Mouse (Mus musculus) c-Kit-positive CD71-positive TER-119-positive erythroid progenitor cells, embryonic 14.5 days (primary cell): ENCODE measurements around the gene Rad51b.

Experiments
- DNase-seq: peaks from one replicate; pipeline ENCODE4 v3.0.0-alpha.2; 2013; ENCODE audit warnings: low spot score

The Rad51b gene

DNA sequence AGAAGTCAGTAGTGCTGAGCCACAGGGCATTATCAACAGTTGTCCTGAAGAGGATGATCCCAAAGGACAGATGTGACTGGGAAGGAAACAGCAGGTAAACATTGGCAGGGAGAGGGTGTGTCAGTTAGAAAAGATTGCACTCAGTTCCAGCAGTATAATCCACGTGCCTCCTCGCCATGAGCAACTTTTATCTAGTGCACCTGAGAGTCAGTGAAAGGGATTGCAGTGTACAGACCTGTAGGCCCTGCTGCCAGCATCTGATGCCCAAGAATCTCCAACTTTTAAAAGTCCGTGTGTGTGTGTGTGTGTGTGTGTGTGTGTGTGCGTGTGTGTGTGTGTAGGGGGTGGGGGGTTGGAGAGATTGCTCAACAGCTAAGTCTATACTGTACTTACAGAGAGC, 195.5 kb downstream of the Rad51b start:
- DNase-seq, result no peak

DNA sequence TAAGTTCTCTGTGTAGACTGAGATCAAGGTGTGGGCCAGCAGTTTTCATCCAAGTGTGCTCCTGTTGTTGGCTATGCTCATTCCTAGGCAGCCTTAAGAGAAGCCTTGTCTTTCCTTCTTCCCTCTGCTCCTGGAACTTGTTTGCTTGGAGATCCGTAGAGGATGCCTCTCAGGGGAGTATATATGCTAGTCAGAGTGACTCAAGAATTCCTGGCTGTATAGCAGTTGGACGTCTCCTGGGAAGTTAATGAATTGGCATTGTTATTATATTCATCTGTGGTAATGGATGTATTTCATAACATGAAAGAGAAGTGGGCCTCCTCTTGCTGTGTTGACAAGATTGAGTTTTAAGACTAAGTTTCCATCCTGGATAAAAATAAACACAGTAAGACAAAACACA, 196.4 kb downstream of the Rad51b start:
- DNase-seq, result no peak

DNA sequence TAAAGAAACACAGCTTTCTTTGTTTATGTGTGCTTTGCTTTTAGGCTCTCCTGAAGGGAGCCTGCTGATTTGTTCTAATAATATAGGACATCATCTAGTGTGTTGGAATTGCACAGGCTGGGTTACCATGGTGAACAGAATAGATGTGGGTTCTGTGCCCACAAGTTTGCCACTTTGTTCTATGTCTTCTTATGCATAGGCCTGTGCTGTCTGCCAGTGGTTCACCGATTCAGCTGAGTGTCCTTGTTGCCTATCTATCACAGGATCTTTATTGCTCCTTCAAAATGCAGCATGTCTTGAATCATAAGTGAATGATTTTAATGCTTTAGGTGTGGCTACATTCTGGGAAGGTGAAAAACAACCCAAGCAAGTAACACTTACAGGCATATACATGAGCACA, 201.2 kb downstream of the Rad51b start:
- no peak for DNase-seq

DNA sequence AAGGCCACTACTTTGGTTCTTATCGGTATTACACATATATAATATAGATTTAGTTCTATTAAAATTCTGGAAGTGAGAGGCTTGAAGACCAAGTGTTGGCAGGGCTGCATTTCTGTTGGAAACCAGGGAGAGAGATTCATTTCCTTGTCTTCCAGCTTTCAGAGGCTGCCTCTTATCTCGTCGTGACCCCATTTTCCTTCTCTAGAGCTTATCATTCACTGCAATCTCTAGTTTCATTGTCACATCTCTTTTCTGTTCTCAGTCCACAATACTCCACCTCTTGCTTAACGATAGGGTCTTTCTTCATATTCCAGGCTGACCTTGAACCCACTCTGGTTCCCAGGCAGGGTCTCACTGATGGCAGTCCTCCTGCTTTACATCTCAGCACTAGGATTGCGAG, 202.7 kb downstream of the Rad51b start:
- no peak for DNase-seq

DNA sequence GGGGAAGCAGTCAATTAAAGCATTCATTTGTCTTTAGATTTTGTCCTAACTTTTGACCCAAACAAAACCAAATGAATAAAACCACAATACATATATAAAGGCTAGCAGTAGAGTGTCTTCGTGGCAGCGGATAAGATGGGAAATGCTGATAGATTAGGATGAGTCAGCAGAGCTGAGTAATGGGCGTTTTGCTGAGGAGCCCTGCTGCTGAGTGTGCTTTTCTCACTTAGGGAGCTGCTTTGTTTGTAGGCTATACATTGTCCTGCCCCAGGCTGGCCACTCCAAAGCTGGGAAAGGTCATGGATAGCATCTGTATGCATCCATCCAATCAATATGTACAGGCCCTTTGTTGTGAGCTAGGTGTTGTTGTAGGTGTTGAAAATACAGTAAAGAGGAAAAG, 204.8 kb downstream of the Rad51b start:
- DNase-seq, result peak; percentile 43

DNA sequence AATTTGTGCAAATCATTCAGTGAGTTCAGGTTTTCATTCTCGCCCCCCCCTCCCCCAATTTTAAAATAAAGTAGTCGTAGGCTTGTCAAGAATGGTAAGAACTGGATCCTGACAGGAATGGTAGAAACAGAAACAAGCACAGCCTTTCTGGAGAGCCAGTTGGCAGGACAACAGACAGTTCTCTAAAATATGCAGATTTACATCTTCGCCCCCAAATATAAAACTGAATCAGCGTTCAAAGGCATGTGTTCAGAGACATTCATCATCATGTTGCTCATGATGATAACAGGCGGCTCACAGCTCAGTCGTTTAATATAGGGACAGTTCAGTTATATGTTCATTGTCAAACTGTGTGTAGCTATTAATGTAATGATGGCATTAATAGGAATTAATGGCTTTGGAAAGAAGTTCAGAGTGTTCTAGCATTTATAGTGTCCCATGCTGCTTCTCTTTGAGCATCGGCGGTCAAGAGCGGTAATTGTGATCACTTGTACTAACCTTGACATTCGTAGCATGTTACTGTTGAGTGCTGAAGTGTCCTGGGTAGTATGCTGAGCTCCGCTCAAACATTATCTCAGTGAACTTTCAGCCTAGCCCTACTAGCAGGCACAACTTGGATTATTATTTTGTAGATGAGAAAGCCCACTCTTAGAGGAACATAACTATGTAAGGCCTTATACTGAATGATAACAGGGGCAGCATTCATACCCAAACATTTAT, 205.9 kb downstream of the Rad51b start:
- no peak for DNase-seq

DNA sequence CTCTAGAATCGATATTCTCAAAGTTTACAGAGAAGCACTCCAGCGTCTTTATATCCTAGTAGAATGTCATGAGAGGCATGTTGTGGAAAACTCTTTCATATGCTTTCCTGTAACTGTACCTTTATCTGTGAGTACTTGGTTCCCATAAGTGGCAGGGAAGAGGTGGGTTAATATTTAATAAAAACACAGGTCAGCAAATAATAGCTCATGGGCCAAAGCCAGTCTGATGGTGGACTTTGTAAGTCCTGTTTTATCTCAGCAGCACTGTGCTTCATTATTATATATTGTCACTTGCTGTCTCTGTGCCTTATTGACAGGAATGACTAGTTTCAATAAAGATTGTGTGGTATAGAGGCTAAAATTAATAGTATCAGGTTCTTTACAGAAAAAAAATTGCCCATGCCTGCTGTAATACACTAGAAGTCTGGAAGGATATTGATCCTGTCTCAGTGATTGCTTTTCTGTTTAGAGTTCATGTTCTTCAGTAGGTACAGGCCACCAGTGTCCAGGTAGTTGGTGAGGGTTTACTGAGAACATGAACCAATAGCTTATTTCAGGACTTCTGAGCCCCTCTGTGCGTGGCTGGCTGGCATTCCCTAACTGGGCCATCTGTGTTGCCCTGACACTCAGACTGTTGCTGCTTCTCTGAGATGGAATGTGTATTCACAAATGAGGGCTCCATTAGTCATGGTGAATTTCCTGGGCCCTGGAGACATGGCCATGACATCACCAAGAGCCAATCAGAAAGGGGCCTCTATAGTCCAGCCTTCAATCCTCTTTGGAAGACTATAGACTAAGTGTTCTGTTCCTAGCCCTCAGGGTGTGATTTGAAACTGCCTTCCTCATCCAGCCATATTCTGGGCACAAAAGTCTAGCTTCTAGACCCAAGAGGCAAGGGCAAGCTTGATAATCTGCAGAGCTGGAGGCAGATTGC, 206.8 kb downstream of the Rad51b start:
- DNase-seq, result no peak

DNA sequence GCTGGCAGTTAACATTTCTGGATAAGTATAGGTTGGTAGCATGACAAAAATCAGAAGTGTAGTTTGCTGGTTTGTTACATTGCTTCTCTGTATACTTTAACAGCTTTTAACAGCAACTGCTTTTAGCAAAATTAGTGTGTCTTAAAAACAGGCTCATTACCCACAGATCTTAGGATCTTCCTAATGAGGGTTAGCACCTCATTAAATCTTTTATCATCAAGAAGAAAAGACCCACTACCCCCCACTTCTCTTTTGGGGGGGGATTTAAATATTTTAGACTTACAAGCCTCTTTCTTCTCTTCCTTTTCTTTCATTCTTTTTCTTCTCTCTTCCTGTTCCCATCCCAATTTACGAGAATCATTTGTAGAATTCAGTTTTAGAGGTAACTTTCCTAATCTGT, 207.6 kb downstream of the Rad51b start:
- DNase-seq, result no peak

DNA sequence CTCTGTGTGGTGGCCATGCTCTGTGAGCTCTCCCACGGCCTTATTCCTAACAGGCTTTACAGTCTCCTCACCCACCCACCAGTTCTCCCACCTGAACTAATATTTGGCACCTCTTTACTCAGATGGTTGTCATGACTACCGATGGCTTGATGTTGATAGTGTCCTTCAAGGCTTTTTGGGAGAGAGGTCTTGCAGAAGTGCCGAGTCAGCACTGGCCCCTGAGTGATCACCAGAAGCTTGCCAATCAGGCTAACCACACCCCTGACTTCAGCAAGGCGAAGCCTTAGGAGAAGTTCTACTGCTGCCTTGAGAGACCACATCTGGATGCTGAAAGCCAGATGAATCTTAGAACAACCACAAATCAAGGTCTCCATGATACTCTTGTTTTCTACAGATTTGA, 209.3 kb downstream of the Rad51b start:
- peak; percentile 14 for DNase-seq

DNA sequence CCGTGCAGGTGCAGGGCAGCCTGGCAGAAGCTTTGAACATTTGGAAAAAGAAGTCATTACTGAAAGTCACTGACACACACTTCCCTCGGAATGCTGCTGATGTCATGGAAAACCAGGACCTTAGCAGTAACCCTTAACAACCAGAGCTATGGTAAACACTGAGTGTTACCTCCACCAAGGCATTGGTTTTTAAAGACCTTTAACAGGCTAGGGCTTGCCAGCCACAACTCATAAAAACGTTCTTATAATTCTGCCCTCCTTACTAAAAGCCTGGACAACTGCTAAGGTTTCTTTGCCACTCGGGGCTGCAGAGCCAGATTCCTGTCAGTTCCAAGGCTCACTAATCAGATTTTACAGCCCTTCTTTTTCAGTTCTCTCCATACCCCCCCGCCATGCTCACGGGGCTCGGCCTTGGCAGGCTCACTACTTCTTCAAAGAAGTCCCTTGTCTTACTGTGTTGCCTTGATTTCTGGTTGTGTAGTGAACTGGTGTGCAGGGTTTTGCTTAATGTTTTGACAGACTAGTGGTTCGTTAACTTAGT, 210.1 kb downstream of the Rad51b start:
- no peak for DNase-seq

DNA sequence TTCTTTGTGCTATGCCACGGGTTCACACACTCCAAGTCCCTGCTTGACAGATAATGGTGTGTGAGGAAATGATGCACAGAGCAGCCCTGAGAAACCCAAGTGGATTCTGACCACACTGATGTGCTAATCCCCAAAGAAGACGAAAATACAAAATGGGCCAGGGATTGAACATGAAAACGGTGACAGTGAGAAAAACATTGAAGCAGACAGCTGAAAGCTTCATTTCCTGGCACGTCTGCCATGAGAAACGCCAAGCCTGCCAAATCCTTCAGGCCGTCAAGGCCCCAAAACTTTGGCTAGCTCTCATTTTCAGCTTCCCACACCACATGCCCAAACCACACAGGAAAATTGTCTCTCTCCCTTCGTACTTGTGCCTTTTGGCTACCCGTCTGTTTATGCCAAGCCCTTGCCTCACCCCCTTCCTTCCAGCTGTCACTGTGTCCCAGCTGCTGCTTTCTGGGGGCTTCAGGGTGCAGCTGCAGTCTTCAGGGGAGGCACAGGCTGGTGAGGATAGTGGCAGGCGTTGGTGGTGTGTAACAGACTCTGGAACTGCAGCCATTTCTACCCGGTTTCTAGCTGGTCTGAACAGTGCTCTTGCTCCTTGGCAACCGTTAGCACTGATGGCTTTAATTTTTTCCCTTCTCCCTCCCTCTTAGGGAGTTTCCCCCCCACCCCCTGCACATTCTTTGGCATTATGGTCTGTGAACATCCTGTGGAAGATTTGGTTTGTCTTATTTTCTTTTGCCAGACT, 214.5 kb downstream of the Rad51b start:
- no peak for DNase-seq

DNA sequence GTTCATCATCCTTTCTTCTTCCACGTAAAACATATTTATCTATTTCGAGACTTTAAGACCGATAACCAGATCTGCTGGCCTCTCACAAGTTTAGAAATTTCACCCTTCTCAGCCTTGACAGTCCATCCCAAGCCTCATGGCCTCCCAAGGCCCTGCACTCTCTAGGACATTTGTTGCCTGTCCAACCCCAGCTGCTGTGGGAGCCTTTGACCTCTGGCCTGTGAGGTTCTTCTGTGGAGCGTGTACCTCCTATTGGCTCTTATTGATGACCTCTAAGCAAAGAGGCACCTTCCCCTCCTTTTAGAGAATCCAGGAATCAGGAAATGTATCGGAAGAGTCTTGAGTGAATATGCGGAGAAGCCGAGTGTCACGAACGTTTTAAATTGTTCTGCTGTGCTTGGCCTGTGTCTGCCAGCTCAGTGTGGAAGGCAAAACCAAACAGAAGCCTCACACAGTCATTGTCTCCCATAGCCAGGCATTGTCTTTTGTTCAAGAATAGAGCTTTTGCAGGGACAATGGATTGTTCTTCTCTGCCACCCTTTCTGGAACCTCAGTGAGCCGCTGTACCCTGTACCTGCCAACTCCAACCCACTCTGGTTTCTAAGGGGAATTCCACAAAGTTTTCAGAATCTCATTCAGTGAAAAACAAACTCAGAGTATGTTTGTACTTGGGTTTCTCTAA, 215.3 kb downstream of the Rad51b start:
- no peak for DNase-seq

DNA sequence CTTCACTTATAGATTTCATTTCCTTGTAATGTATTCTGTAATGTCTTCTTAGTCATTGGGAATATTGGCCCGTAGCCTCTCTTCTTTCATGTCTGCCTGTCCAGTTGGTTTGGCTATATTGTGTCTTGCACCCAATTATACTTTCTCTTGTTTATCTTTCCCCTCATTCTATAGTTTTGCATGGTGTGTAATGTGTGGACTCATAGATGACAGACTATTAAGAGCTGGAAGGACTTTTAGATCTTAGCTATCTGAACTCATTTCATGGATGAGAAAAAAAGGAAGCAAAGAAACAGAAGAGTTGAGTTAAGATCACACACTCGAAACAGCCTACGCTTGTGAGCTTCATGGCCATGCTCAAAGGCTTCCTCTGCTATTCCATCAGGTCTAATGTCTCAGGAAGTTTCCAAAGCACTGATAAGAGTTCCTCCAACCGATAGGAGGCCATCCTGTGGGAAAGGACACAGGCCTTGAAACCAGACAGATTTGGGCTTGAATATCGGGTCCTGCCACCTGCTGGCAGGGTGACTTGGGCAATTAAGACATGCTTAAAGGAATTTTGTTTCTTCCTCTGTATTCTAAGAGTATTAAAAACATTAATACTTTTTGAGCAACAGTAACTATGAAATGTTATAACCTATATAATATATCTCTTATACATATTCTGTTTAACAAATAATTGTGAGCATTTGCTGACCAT, 216.1 kb downstream of the Rad51b start:
- no peak for DNase-seq

DNA sequence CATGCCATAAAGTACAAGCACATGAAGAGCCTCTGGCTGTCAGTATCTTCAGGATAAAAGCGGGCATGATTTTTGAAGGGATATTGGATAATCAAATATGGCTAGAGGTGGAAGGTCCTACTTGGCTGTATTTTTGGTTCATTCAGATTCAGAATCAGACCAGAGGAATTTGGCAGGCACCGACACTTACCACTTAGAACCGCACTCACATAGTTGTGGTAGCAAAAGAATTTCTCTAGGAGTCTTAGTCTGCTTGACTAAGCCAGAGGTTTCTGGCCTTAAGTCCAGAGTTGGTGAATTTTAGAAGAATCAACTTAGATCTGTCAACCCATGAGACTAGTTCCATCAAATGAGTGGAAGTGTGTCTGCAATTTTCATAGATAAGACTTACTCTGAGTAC, 217.6 kb downstream of the Rad51b start:
- DNase-seq, result no peak

DNA sequence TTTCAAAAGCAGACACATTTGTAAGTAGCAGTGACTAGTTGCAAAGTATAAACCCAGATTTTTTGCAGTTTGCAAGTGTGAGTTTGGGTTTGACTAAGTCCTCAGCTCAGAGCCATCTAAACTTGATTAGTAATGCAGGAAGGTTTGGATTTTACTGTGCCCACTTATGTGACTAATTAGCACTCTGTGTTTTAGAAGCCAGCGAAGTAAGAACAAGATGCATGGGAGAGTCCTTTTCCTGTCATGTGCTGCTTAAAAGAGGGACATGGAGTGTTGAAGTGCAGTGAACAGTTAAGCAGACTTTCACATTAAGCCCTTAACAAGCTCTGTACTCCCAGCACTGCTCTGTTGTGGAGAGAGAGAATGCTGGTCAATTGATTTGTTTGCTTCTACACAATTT, 225.3 kb downstream of the Rad51b start:
- DNase-seq, result no peak

DNA sequence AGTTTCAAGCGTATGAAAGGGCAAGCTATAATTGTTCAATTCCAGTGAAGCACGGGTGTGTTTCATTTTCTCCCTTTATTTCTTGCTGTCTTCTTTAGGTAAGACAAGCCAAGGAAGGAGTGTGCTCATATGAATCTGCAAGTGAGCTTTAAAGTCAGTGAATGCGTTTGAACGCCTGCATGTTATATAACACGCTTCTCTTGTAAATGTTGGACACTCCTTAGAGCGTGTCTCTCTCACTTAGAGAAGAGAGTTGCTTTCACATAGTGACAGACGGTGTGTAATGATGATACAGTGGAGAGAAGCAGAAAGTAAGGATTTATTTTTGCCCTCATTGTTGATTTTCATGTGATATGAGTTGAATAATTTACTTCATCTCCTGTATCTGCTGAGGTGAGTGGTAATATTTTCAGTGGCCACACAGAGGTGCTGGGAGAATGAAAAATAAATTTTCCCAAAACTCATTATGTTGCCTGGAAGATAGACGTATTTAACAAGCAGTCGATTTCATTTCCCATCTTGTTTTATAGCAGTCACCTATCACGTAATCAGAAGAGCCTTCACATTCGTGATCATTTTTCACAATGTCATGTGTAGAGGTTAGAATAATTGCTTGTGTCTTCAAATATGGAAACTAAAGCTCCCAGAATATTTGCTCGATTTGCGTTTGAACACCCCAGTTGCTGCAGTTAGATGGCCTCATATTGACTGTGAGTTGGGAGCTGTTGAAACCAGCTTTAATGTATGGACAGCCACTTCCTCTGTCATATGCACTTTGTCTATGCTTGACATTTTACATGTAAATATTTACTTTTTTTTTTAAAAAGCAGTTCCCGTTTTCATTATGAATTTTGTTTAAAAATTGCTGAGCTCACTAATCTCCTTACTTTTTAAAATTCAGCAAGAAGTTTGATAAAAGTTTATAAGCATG, 228.1 kb downstream of the Rad51b start:
- no peak for DNase-seq

DNA sequence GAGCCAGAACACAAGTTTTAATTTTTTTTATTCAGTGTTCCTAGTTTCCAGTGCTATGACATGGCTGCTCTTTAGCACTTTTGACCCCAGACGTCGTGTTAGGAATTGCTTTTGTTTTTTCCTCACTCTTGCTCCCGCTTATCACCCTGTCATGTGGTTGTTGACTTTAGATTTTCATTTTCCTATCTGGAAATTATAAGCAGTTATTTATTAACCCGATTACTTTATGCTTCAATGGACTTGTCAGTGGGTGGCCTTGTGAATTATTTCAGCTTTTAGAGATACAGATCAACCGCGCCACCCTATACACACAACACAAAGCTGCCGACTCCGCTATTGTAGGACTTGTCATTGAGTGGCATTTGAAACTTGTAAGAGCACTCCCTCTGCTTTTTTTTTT, 228.8 kb downstream of the Rad51b start:
- DNase-seq, result no peak

DNA sequence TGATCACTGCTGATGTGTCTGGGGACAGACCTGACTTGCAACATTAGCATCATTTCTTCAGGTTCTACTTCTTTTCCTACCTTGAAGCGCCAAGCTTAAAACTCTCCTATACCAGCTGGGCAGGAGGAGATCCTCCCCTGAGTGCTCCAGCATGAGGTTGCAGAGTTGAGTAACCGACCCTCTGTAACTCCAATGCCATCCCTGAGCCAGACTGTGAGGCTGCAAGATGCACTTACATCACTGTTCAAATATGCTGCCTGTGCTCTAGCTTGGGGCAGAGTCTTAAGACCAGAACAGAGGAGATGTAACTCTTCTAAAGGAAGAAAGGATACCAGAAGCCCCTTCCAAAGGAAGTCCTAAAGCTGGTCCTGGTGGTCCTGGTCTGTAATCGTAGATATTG, 230.1 kb downstream of the Rad51b start:
- DNase-seq, result no peak

DNA sequence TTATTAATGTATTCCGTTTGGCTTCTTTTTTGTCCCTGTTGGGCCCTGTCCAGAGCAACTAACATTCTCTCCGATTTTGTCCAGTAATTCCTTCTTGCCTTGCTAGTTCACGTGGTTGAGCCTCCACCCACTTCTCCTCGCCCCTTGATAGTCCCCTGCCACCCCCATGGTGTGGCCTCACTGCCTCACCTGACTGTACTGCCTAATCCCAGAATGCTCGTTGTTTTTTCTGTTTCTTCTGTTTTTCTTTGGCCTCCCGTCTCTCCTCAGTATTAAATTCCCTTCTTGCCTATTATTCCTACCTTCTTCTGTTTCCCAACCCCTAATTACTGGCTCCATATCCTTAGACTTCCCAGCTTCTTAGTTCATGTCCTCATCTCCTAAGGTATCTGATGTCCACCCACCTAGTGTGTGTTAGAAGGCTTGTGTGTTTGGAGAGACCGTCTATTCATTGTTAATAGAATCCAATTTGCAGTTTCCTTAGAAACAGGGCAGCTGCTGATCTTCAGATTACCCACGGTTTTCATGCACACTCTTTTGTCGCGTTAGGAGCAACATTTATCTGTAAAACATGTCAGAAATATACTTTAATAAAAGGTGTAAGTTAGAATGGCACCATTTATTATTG, 233.3 kb downstream of the Rad51b start:
- DNase-seq, result no peak
